Mouse (Mus musculus) midbrain, embryonic 16.5 days (tissue): Measurements from ENCODE around the gene Hecw1. TPM values are rescaled to one million over a fixed set of nuclear protein-coding genes. Genes with fewer than 3 reads are reported as not detected.

ENCODE experiments used
- ATAC-seq: fragments of 200-750 bp; cut with Nextera tagmentation; 2 replicates; pipeline ENCODE4 v1.8.0; 2017; ENCODE audit warnings: moderate TSS enrichment
- H3K27ac ChIP-seq: fragments of 300-500 bp; sonication (generic); 2 replicates; pipeline ENCODE4 v1.5.1; 2014; ENCODE audit warnings: mild to moderate bottlenecking, low read length, mixed read lengths
- H3K27me3 ChIP-seq: fragments of 300-500 bp; sonication (generic); 2 replicates; pipeline ENCODE4 v1.6.1; 2014; ENCODE audit warnings: low read depth, low read length, mixed read lengths; ENCODE audit not compliant: control insufficient read depth, insufficient read depth
- H3K36me3 ChIP-seq: fragments of 300-500 bp; sonication (generic); 2 replicates; pipeline ENCODE4 v1.6.1; 2014; ENCODE audit warnings: mild to moderate bottlenecking, low read length, moderate library complexity, mixed read lengths; ENCODE audit not compliant: control insufficient read depth, insufficient read depth
- H3K4me1 ChIP-seq: fragments of 300-500 bp; sonication (generic); 2 replicates; pipeline ENCODE4 v1.6.1; 2014; ENCODE audit warnings: mild to moderate bottlenecking, low read length, mixed read lengths; ENCODE audit not compliant: control insufficient read depth, insufficient read depth
- H3K4me2 ChIP-seq: fragments of 300-500 bp; sonication (generic); 2 replicates; pipeline ENCODE4 v1.6.1; 2014; ENCODE audit warnings: mild to moderate bottlenecking, low read length, mixed read lengths
- H3K4me3 ChIP-seq: fragments of 300-500 bp; sonication (generic); 2 replicates; pipeline ENCODE4 v1.5.1; 2014; ENCODE audit warnings: low read depth, mild to moderate bottlenecking, low read length, moderate library complexity, mixed read lengths
- H3K9ac ChIP-seq: fragments of 300-500 bp; sonication (generic); 2 replicates; pipeline ENCODE4 v1.6.1; 2014; ENCODE audit warnings: low read depth, low read length, mixed read lengths
- H3K9me3 ChIP-seq: fragments of 300-500 bp; sonication (generic); replicated peaks from 2 replicates; pipeline ENCODE4 v1.6.1; 2014; ENCODE audit warnings: mild to moderate bottlenecking, low read length, mixed read lengths; ENCODE audit not compliant: control insufficient read depth, poor library complexity, severe bottlenecking
- WGBS: fragments of 180-500 bp; shearing (Covaris S2); extraction: QIAGEN DNeasy Blood & Tissue Kit; methylation state at CpG from one replicate; pipeline ENCODE4 v1.1.7; 2014; 5-methylcytosine and 5-hydroxymethylcytosine counted together
- polyA plus RNA-seq: library from polyadenylated mRNA; unstranded; fragments of >200 nt; fragmentation: Nextera tagmentation; extraction: Ambion mirVana; gene quantifications from 2 replicates; pipeline ENCODE4 v1.2.1, GENCODE M21; 2015

The Hecw1 gene
- polyA plus RNA-seq = 45.9 and 51.8 TPM in 2 replicates

- Histone ChIP-seq H3K36me3 (no peaks in the 10 kb centered on the region), H3K4me1 (peaks cover 21% of the 10 kb centered on the region), H3K27ac (peak within 1 kb of the TSS; percentile 97), H3K27me3 (no peaks in the 10 kb centered on the region), H3K9ac (peak within 1 kb of the TSS; percentile 93), H3K9me3 (no peaks in the 10 kb centered on the region), H3K4me2 (peak within 1 kb of the TSS; percentile 87), H3K4me3 (peak within 1 kb of the TSS; percentile 68)
- ATAC-seq = peak; percentile 91
- under 1% methylated on average over 15 of the region's 15 CpGs for WGBS
These were observed at the start of gene Hecw1 for GRCm38 (mm10) chr13:14522906-14523269. Gene Hecw1, minus strand, starts transcription at chr13:14523228.

- H3K36me3 ChIP-seq = no peaks in the 10 kb centered on the region
- no peaks in the 10 kb centered on the region for H3K9me3 ChIP-seq
- 0 out of 2 replicates have a peak, but pooled peaks have one; percentile 5 for ATAC-seq
- H3K27ac ChIP-seq = no peak overlapping the region
- H3K4me1 ChIP-seq = no peaks in the 10 kb centered on the region
- H3K4me2 ChIP-seq = no peak overlapping the region
- no peak overlapping the region for H3K4me3 ChIP-seq
- 81% methylated on average over 1 of the region's 1 CpGs for WGBS
- H3K9ac ChIP-seq = no peak overlapping the region
- no peaks in the 10 kb centered on the region for H3K27me3 ChIP-seq
These were observed 38.3 kb upstream of the Hecw1 start for GRCm38 (mm10) chr13:14561336-14561735.

GRCm38 (mm10) chr13:14552628-14553027 is 29.6 kb upstream of the Hecw1 start:
- no peak overlapping the region for H3K27ac ChIP-seq
- no peak for ATAC-seq
- H3K36me3 ChIP-seq = no peaks in the 10 kb centered on the region
- no peaks in the 10 kb centered on the region for H3K27me3 ChIP-seq
- 80% methylated on average over 2 of the region's 2 CpGs for WGBS
- no peak overlapping the region for H3K4me3 ChIP-seq
- no peak overlapping the region for H3K9ac ChIP-seq
- H3K9me3 ChIP-seq = no peaks in the 10 kb centered on the region
- H3K4me2 ChIP-seq = no peak overlapping the region
- no peaks in the 10 kb centered on the region for H3K4me1 ChIP-seq

- H3K4me3 ChIP-seq = no peak overlapping the region
- no peaks in the 10 kb centered on the region for H3K36me3 ChIP-seq
- ATAC-seq = no peak
- H3K9me3 ChIP-seq = no peaks in the 10 kb centered on the region
- WGBS = 91% methylated on average over 5 of the region's 5 CpGs
- no peak overlapping the region for H3K9ac ChIP-seq
- H3K27me3 ChIP-seq = no peaks in the 10 kb centered on the region
- H3K27ac ChIP-seq = no peak overlapping the region
- H3K4me1 ChIP-seq = no peaks in the 10 kb centered on the region
- no peak overlapping the region for H3K4me2 ChIP-seq
These were observed 19.8 kb upstream of the Hecw1 start for GRCm38 (mm10) chr13:14542860-14543259.

- peak; percentile 95 for ATAC-seq
- H3K9ac ChIP-seq = peak overlapping the region; percentile 93
- H3K4me1 ChIP-seq = peaks cover 21% of the 10 kb centered on the region
- H3K4me2 ChIP-seq = peak overlapping the region; percentile 87
- no peaks in the 10 kb centered on the region for H3K27me3 ChIP-seq
- H3K9me3 ChIP-seq = no peaks in the 10 kb centered on the region
- H3K4me3 ChIP-seq = peak overlapping the region; percentile 68
- no peaks in the 10 kb centered on the region for H3K36me3 ChIP-seq
- H3K27ac ChIP-seq = peak overlapping the region; percentile 97
- 0% methylated on average over 36 of the region's 38 CpGs for WGBS
These were observed 711 bp downstream of the Hecw1 start for GRCm38 (mm10) chr13:14522128-14522905.

- Histone ChIP-seq H3K4me1 (peaks cover 23% of the 10 kb centered on the region), H3K9ac (peak overlapping the region; percentile 93), H3K27ac (peak overlapping the region; percentile 97), H3K27me3 (no peaks in the 10 kb centered on the region), H3K4me3 (peak overlapping the region; percentile 68), H3K4me2 (peak overlapping the region; percentile 87), H3K9me3 (no peaks in the 10 kb centered on the region), H3K36me3 (no peaks in the 10 kb centered on the region)
- peak; percentile 34 for ATAC-seq
- 10% methylated on average over 4 of the region's 4 CpGs for WGBS
These were observed 1.3 kb downstream of the Hecw1 start for GRCm38 (mm10) chr13:14521746-14522127.

- Histone ChIP-seq H3K27me3 (no peaks in the 10 kb centered on the region), H3K36me3 (no peaks in the 10 kb centered on the region), H3K4me3 (peak overlapping the region; percentile 68), H3K27ac (no peak overlapping the region), H3K9ac (0 out of 2 replicates have a peak overlapping the region, but pooled peaks have one; percentile 20), H3K9me3 (no peaks in the 10 kb centered on the region), H3K4me2 (peak overlapping the region; percentile 87), H3K4me1 (peaks cover 23% of the 10 kb centered on the region)
- WGBS = 82% methylated on average over 3 of the region's 3 CpGs
- no peak for ATAC-seq
These were observed 3.4 kb downstream of the Hecw1 start for GRCm38 (mm10) chr13:14519605-14520004.

- Histone ChIP-seq H3K9me3 (no peaks in the 10 kb centered on the region), H3K4me2 (no peak overlapping the region), H3K4me3 (no peak overlapping the region), H3K4me1 (peaks cover 21% of the 10 kb centered on the region), H3K27ac (no peak overlapping the region), H3K36me3 (no peaks in the 10 kb centered on the region), H3K27me3 (no peaks in the 10 kb centered on the region), H3K9ac (no peak overlapping the region)
- 89% methylated on average over 3 of the region's 3 CpGs for WGBS
- ATAC-seq = no peak
These were observed 5.5 kb downstream of the Hecw1 start for GRCm38 (mm10) chr13:14517478-14517877.

- ATAC-seq = no peak
- no peak overlapping the region for H3K4me3 ChIP-seq
- H3K4me2 ChIP-seq = no peak overlapping the region
- H3K9me3 ChIP-seq = no peaks in the 10 kb centered on the region
- no peak overlapping the region for H3K9ac ChIP-seq
- peaks cover 14% of the 10 kb centered on the region for H3K4me1 ChIP-seq
- no peaks in the 10 kb centered on the region for H3K27me3 ChIP-seq
- 90% methylated on average over 2 of the region's 2 CpGs for WGBS
- H3K27ac ChIP-seq = no peak overlapping the region
- H3K36me3 ChIP-seq = no peaks in the 10 kb centered on the region
These were observed 7.9 kb downstream of the Hecw1 start for GRCm38 (mm10) chr13:14515106-14515505.
